Mouse (Mus musculus): Measurements from ENCODE around the gene D630039A03Rik. TPM values are rescaled to one million over a fixed set of nuclear protein-coding genes. Genes with fewer than 3 reads are reported as not detected.

The D630039A03Rik gene
- total RNA-seq, 2 experiments from 2014 or later, result not detected

DNA sequence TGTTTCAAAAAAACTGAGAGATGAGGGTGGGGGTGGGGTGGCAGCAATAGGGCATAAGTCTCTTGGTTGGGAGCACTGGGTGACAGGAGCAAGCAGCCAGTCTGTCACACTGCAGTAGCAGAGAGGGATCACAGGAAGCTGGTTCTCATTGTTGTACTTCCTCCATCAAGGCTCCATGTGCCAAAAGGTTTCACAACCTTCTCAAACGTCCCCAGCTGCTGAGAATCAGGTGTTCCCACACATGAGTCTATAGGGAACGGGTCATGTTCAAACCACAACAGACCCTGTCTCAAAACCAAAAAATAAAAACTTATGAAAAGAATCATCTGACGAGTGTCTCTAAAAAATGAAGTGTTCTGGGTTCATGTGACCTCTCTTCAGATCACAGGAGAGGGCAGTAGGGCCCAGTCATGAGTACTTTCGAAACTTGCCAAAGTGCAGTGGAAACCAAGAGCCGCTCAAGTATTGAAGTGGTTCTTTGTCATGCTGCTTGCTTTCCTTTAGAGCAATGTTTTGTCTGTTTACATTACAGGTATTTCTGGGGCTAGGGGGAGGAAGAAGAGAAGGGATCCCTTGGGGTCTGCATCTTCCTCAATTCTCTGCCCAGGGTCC lies 14.6 kb upstream of the D630039A03Rik start:
- intact Hi-C loops (cut with DNase I), result no loop called here
- no peak for DNase-seq

DNA sequence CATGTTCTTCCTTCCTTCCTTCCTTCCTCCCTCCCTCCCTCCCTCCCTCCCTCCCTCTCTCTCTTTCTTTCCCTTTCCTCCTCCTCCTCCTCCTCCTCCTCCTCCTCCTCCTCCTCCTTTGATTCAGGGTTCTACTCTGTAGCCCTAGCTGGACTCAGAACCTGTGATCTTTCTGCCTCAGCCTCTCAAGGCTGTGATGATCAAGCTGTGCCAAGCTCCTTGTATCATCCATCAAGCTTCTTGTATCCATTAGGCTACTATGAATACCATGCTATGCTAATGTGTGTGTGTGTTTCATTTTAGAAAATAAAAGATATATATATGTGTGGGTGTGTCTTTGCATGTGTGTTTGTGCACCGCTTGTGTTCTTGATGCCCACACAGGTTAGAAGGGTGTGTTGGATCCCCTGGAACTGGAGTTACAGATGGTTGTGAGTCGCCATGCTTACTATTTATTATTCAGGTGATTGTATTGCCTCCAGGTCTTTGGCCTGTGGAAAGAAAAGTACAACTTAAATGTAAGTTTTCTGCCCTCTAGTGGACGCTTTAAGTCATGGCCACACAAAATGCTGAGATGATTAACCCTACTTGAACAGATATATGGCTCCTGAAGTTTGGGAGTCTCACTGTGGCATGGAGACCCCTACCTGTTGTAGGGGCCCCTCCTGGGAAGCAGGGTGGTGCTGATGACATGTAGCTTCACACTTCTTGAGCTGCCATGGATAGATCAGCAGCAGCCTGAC lies 11.5 kb upstream of the D630039A03Rik start:
- DNase-seq, result no peak
- intact Hi-C loops (cut with DNase I), result no loop called here

DNA sequence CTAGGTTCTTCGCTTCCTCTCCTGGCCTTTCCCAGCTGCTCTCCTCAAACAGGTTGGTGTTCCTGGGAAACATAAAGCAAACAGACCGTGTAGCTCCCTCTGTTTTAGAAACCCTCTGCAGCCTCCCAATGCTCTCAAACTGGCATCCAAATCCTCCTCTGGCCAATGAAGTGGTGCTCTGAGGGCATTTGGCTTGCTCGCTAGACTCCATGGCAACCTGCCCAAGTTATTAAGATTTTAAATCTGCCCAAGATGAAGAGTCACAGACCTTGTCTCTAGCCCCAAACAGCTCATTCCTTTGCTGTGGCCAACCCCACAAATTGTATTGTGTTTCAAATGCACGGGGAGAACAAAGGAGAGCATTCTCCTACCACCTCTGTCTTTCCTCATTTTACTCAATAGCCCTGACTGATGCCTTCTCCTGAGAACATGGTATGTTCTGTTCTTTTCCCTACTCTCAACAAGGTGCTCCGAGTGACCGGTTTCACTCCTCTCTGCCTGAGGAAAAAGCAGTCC lies 8.5 kb upstream of the D630039A03Rik start:
- intact Hi-C loops (cut with DNase I), result no loop called here
- no peak for DNase-seq

DNA sequence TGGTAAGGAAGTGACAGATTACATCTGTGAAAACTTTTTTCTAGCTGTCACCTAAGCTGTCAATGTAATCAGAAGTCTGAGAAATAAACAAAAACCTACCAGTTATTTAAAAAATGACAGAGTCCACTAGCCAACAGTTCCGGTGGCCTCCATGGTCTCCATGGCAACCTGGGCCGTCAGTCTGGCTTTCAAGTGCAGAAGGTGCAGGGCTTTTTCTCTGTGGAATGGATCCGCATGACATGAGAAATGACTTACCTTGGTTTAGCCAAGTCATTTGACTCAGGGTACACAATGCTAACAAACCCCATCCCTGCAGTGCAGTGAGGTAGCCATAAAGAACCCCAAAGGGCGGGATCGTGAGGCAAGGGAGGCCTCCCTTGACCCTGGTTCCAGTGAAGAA lies 6.1 kb upstream of the D630039A03Rik start:
- intact Hi-C loops (cut with DNase I), result no loop called here
- DNase-seq, result no peak

DNA sequence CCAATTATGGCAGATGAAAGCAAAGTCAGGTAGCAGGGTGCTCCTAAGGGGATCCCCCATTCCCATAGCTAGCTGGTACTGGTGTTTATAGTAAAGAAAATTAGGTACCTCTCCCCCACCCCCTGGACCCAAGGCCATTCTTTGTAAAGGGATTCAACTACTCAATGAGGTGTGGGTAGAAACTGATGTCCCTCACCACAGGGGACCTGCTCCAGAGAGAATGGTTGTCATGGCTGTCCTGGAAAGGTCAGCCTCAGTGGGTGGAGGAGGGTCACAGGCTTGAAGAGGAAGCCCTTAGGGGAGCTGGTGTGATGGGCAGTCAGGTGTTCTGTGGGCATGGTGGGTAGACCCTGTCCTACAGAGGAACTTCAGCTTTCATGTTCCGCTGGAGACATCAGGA lies 4.4 kb upstream of the D630039A03Rik start:
- no peak for DNase-seq
- intact Hi-C loops (cut with DNase I), result no loop called here

DNA sequence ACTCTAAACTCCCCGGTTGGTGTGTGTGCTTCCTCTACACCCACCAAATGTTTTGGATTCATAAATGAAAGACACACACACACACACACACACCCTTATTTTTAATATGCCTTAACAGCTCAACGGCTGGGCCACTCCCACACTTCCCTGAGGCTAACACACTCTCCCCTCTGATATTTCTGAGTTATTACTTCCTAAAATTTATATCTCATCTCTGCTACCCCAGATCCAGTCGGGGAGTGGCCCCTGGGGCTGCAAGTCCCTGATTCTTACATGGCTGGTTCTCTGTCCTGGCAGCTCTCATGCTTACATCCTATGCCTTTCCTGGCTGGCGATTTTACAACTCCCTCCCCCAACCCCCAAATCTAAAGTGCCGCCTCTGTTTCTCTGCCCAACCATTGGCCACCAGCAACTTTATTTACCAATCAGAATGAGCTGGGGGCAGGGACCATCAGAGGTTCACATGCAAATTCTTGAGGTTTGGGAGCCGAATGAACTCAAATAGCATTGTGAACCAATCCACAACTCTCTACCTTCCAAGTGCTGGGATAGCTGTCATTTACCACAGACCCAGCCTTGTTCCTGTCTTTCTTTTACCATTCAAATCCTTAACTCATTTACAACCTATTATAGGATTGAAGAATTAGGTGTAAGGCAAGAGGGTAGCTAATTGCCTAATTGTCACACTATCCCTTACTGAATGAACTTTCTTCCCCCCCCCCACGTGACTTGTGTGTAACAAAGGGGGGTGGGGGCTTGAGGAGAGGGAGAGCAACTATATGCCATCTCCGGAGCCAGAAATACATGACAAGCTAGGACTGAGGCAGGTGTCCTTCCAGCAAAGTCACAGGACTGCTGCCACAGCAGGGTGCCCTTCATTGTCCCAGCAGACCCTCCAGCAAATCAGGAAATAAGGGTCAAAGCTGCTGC lies 3.7 kb upstream of the D630039A03Rik start:
- intact Hi-C loops (cut with DNase I), result no loop called here
- no peak for DNase-seq

DNA sequence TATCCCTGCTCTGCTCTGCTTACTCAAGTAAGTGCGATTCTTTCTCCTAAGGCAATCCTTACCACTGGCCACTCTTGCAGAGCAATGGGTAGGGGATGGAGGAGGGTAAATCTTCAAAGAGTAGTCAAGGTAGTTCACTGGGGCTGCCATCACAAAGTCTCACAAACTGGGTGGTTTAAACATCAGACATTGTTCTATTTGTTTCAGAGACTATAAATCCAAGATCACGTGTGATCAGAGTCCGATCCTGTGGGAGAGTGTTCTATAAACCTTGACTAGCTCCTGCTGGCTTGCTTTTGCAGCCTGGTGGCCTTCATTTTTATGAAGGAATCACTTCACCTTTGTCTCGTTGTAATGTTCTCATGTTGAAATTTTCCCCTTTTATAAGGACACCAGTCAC lies 614 bp upstream of the D630039A03Rik start:
- intact Hi-C loops (cut with DNase I), result no loop called here
- no peak for DNase-seq

DNA sequence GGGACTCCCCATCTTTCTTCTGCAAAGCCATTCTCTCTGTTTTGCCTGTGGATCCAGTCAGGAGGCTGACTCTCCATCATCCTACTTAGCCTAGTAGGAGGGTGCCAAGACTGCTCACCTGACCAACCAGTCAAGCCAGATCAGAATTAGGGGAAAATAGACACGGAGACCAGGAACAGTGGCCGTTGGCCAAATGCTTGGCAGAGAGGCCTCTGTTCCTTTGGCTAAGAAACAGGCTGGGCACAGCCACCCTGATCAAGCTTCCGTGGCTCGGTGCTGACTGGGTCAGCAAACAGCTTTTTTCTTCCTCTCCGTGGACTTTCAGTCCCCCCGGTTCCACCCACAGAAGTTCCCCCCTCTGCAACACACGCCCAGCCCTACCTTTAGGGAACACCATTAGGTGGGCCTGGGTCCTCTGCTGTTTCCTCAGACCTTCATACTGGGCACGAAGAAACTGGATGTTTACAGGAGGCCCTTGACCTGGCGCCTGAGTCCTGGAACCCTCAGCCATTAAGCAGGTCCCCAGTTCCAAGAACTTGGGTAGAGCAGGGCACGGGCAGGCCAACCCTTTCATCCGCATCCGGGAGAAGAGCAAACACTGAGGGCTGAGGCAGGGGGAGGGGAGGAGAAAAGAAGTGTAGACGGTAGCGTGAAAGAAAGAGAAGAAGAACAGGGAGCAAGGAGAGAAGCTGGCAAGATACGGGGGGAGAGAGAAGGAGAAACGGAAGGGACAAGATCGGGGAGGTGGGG lies 706 bp downstream of the D630039A03Rik start:
- DNase-seq, result peak in 1 of 2 experiments; percentile 25
- intact Hi-C loops (cut with DNase I), result no loop called here

DNA sequence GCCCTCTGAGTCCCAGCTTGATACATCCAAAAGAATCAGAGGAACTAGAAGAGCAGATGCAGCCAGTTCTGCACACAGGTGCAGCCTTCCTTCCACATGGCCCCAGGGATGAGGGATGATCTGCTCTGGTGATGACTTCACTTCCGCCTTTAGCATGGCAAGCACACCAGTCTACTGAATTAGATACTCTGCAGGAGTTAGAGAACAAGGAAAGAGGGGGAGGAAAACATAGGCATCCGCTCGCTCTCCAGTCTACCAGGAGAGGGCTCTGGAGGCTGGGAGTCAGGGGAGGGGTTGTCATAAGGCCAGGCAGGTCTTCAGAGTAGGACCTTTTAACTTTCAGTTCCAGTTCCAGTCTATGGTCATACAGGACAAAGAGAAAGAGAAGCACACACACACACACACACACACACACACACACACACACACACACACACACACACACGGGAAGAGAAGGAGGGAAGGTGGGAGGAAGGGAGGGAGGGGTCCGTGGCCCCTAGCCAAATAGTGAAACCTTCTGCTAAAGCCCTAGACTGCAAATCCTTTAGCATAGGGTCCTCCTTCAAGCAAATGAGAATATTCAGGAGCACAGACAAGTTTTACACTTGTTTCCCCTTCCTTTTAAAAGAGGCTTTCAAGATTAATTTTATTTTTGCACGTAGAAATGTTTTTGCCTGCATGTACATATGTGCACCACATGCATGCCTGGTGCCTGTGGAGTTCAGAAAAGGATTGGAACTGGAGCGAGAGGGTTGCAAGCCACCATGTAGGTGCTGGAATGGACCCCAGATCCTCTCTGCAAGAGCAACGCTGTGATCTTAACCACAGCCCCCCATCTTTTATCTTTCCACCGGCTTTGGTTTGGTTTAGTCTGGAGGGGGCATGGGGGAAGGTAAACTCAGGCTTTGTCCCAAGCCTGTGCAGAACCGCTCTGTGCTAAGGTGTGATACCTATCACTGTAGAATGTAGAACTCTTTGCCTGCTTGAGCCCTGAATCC lies 1.6 kb downstream of the D630039A03Rik start:
- no peak for DNase-seq
- intact Hi-C loops (cut with DNase I), result no loop called here

DNA sequence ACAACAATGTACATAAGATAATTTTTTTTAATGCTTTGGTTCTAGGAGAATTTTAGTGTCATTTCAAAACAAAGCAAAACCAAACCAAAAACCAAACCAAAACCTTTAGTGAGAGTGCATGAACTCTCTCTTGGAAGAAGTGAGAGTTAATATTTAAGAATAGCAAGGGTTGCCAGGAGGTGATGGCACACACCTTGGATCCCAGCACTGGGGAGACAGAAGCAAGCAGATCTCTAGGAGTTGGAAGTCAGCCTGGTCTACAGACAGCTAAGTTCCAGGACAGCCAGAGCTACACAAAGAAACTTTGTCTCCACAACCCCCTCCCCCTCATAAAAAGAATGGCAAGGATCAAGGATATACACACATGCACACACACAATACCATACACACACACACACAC lies 3.1 kb downstream of the D630039A03Rik start:
- intact Hi-C loops (cut with DNase I), result no loop called here
- DNase-seq, result no peak

DNA sequence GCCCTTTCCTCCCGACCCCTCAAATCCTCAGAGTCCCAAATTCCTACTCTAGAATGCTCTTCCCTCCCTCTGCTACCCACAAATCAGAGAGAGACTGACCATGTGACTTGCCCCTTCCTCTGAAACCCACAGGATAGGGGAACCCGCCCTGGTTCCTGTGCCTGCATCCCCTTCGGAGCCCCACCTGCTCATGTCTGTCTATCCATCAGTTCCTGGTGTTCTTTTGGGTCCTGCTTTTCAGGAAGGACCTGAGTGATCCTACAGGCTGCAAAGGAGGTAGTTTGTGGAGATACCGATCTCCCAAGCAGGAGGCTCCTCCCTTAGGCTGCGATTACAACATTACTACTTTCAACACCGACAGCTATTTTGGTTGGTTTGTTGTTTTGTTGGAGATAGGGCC lies 7.2 kb downstream of the D630039A03Rik start:
- intact Hi-C loops (cut with DNase I), result loop anchor here (10.0 kb wide), 1 partner anchor 346 kb away; no protein-coding TSS in a partner anchor
- DNase-seq, result no peak

DNA sequence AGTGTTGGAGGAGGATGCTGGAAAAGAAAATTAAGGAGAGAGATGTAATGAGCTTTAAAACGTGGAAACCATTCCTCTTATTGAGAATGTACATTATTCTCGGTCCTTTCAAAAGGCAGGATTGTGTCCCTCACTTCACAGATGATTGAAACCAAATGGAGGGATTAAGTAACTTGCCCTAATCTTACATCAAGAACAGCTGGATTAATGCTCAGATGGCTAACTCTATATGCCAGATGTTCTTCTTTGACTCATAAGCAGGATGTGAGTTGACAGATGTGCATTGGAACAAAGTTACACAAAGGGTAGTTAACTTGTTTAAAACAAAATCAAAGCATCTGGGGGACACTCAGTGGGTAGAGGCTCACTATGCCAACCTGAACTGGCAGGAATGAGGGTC lies 9.4 kb downstream of the D630039A03Rik start:
- intact Hi-C loops (cut with DNase I), result loop anchor here (10.0 kb wide), 1 partner anchor 348 kb away; no protein-coding TSS in a partner anchor
- DNase-seq, result no peak

DNA sequence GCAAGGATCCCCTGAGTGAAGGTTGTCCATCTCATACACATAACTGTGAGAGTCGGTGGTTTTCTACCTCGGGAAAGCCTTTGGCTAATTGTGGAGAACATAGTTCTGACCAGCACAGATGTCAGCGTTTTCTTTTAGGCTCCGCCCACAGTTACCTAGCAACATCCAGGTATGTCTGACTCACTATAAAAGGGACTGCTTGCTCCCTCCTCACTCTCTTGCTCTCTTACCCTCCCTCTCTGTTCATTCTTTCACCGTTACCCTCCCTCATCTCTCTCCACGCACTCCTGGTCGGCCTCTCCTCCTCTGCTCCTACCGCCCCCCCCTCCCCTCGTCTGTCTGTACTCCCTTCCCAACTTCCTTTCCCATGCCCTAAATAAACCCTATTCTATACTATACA lies 11.5 kb downstream of the D630039A03Rik start:
- intact Hi-C loops (cut with DNase I), result loop anchor here (10.0 kb wide), 1 partner anchor 350 kb away; no protein-coding TSS in a partner anchor
- DNase-seq, result no peak

DNA sequence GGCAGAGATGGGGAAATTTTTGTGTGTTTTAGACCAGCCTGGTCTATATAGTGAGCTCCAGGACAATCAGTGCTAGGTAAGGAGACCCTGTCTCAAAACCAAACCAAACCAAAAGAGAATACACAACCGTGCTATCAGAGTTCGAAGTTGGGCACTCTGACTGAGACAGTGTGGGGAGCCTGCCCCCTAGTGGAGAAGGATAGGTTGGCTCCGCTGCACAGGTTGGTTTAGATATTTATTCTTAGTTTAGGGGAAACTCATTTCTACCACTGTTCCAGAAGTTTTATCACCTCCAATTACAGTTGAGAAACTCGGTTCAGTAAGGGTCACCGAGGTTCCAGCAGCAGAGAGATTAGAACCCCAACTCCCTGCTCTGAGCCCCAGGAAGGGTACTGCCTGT lies 11.9 kb downstream of the D630039A03Rik start:
- intact Hi-C loops (cut with DNase I), result loop anchor here (10.0 kb wide), 1 partner anchor 351 kb away; no protein-coding TSS in a partner anchor
- peak; percentile 27 to 31 for DNase-seq

DNA sequence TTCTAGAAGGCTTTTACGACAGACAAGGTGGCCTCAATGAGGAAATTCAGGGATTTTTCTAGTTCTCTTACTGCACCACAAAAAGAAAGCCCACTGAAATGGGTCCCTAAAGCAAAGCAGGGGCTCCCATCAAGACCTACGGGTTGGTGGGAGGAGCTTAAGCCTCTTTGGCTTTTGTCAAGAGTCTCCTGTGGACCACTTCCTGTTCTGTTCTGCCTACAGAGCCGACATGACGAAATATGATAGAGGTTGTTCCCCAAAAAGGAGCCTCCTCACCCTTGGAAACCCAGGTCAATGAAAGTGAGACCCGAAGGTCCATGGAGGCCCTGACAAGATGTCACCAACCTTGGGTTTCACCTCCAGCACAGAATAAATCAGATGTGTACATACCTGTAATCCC lies 13.5 kb downstream of the D630039A03Rik start:
- DNase-seq, result no peak
- intact Hi-C loops (cut with DNase I), result loop anchor here (10.0 kb wide), 1 partner anchor 352 kb away; no protein-coding TSS in a partner anchor

DNA sequence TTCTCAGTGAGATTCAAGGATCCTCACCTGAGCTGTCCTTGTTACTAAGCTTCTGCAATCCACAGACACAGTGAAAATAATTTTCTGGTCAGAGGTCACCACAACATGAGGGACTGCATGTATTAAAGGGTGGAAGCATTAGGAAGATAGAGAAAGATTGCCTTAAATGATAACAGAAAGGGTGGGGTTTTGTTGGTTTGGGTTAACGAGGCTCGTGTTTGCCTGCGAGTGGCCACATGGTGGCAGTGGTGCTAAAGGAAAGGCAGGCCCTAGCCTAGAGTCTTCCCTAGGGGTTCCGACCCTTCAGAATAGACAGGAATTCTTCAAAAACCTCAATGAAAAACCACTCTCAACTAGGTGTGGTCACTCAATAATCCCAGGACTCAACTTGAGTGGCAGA lies 14.9 kb downstream of the D630039A03Rik start:
- intact Hi-C loops (cut with DNase I), result loop anchor here (10.0 kb wide), 1 partner anchor 354 kb away; no protein-coding TSS in a partner anchor
- peak in 1 of 2 experiments; percentile 32 for DNase-seq

DNA sequence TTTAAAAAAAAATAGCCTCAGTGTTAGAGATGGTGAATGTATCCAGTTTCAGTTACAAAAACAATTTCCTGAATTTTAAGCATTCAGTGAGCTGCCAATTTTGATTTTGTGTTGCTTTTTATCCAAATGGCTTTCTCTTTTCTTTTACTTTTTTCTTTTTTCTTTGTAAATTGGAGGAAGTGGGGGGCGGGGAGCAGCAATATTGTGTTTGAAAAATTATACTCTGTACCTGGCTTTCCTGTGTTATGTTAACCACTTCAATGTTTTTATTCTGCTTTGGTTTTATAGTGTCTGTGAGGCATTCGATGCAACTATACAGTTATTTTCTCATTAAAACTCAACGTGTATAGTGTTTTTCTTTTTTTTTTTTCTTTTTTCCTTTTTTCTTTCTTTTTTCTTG lies 19.5 kb downstream of the D630039A03Rik start:
- intact Hi-C loops (cut with DNase I), result no loop called here

DNA sequence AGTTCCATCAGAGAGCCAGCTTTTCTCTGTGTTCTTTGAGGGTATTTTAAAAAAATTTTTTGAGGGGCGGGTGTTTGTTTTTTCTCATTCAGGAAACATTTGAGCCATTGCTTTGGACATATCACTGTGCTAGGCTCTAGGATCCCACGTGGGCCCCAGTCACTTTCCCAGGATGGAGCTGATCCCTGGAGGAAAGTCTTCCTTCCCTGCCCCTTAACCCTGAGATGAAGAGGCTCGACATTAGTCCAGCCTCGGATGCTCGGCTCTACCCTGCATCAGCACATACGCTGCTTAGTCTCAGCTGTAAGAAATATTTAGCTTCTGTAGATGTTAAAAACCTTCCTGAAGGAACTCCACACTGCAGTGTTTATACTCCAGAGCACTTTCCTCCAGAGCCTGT lies 20.2 kb downstream of the D630039A03Rik start:
- intact Hi-C loops (cut with DNase I), result no loop called here
- DNase-seq, result no peak

More for the DNA sequence above, 19.5 kb downstream of the D630039A03Rik start:
- no peak for DNase-seq

DNA sequence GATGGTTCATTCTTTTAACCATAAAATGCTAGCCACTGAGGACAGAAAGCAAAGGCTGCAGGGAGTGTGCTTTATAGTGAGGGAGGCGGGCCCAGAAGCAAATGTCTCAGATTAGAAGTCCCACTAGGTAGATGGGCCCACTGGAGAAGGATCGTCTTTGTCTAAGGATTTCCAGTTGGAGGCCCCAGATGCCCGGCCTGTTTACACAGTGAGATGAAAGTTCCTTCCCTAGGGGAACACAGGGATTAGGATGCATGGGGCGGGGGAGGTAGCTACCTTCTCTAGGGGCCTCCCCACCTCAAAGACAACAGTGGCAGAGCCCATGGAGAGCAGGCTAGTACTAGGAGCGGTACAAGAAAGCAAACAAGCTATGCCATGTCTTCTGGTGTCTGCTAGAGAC lies 21.0 kb downstream of the D630039A03Rik start:
- intact Hi-C loops (cut with DNase I), result no loop called here

More for the DNA sequence above, 21.0 kb downstream of the D630039A03Rik start:
- no peak for DNase-seq

Data from gastrocnemius, postnatal 36 days (tissue).